Mouse (Mus musculus): Measurements from ENCODE around the gene Pebp1. TPM values are rescaled to one million over a fixed set of nuclear protein-coding genes. Genes with fewer than 3 reads are reported as not detected.
"Not testable (repeated sequence)": the region's sequence is repeated elsewhere in the genome, so short reads cannot be mapped to it uniquely, and the experiment has no call there.

Gene Pebp1
- polyA plus RNA-seq, 1 experiment from 2014 or later: 644 TPM

GRCm38 (mm10) chr5:117304947-117305346 lies 17.5 kb upstream of the Pebp1 start:
- H3K4me2 ChIP-seq: no peak overlapping the region
- H3K36me3 ChIP-seq: no peaks in the 10 kb centered on the region
- H3K4me1 ChIP-seq: no peaks in the 10 kb centered on the region
- WGBS: 53% methylated on average over 7 of the region's 7 CpGs
- no peak overlapping the region for H3K4me3 ChIP-seq (replicated peaks)
- H3K9me3 ChIP-seq: no peaks in the 10 kb centered on the region
- no peaks in the 10 kb centered on the region for H3K27me3 ChIP-seq (replicated peaks)
- no peak overlapping the region for H3K9ac ChIP-seq
- no peak overlapping the region for H3K27ac ChIP-seq
- no peak for ATAC-seq (ENCODE audit: insufficient read depth, low FRiP score, low read depth)

DNA sequence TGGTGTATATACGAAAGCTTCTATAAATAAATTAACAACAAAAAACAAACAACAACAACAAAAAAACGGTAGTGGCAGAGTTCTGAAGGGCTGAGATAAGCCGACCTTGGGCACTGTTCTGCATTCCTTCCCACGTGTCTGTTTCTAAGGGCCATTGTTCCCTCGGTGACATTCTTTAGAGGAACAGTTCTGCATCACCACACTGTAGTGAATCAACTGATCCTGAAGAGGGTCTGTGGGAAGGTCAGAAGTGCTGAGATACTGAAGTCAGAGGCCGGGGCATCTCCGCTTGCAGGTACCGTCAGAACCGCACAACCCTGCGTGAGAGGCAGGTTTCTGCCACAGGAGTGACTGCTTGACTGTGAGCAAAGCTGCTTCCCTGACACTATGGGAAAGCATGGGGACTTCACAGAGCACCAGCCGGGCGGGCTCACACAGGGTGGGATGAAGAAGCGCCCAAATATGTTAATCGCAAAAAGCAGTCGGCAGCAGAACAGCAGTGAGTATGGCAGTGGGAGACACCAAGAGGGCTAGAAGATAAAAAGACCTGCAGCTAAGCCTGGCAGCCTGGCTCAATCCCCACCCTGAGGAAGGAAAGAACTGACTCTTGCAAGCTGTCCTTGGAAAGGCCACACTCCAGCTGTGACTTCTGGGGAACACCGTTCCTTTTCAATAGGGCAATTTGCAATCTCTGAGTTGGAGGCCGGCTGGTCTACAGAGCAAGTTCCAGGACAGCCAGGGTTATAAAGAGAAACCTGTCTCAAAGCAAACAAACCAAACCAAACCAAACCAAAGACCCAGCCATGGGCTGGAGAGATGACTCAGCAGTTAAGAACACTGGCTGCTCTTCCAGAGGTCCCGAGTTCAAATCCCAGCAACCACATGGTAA lies 16.5 kb upstream of the Pebp1 start:
- H3K4me3 ChIP-seq (replicated peaks): no peak overlapping the region
- no peak for ATAC-seq (ENCODE audit: insufficient read depth, low FRiP score, low read depth)
- H3K4me2 ChIP-seq: no peak overlapping the region
- no peak overlapping the region for H3K9ac ChIP-seq
- no peaks in the 10 kb centered on the region for H3K27me3 ChIP-seq (replicated peaks)
- WGBS: 56% methylated on average over 18 of the region's 18 CpGs
- no peaks in the 10 kb centered on the region for H3K36me3 ChIP-seq
- H3K27ac ChIP-seq: 0 out of 2 replicates have a peak overlapping the region, but pooled peaks have one; percentile 12
- H3K9me3 ChIP-seq: no peaks in the 10 kb centered on the region
- no peaks in the 10 kb centered on the region for H3K4me1 ChIP-seq

DNA sequence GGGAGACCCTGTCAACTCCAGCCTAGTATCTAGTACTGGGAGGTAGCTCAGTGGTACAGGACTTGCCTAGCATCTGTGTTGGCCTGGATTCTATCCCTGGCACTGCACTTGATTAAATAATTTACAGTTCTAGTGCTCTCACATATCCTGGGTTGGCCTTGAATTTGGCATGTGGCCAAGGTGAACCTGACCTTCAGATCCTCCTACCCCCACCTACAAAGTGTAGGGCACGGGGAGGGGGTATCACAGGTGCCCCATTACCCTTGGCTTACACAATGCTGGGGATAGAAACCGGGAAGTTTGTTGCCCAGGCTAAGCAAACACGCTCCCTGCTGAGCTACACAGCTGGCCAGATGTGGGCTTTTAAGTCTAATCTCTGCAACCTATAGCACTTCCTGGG lies 15.5 kb upstream of the Pebp1 start:
- peak; percentile 72 for ATAC-seq (ENCODE audit: insufficient read depth, low FRiP score, low read depth)
- no peaks in the 10 kb centered on the region for H3K4me1 ChIP-seq
- H3K27ac ChIP-seq: no peak overlapping the region
- H3K9me3 ChIP-seq: no peaks in the 10 kb centered on the region
- H3K27me3 ChIP-seq (replicated peaks): no peaks in the 10 kb centered on the region
- 55% methylated on average over 3 of the region's 3 CpGs for WGBS
- H3K4me3 ChIP-seq (replicated peaks): no peak overlapping the region
- no peak overlapping the region for H3K4me2 ChIP-seq
- no peaks in the 10 kb centered on the region for H3K36me3 ChIP-seq
- H3K9ac ChIP-seq: no peak overlapping the region

GRCm38 (mm10) chr5:117295011-117295410 lies 7.6 kb upstream of the Pebp1 start:
- H3K4me2 ChIP-seq: no peak overlapping the region
- no peak overlapping the region for H3K9ac ChIP-seq
- H3K36me3 ChIP-seq: no peaks in the 10 kb centered on the region
- H3K4me1 ChIP-seq: no peaks in the 10 kb centered on the region
- 90% methylated on average over 8 of the region's 8 CpGs for WGBS
- no peak overlapping the region for H3K27ac ChIP-seq
- H3K9me3 ChIP-seq: no peaks in the 10 kb centered on the region
- no peak for ATAC-seq (ENCODE audit: insufficient read depth, low FRiP score, low read depth)
- no peak overlapping the region for H3K4me3 ChIP-seq (replicated peaks)
- no peaks in the 10 kb centered on the region for H3K27me3 ChIP-seq (replicated peaks)

DNA sequence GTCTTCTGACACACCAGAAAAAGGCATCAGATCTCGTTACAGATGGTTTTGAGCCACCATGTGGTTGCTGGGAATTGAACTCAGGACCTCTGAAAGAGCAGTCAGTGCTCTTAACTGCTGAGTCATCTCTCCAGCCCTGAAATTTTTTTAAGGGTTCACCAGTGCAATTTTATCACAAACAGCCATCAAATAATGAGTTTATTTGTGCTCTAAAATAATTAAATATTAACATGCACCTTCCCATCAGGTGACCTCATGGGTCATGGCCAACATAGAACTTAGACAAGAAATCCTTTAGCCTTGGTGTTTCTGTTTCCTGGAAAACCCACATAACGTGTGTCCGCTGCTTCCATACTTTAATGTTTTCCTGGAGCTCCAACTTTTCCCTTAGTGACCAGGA lies 6.4 kb upstream of the Pebp1 start:
- not testable (repeated sequence) for ATAC-seq (ENCODE audit: insufficient read depth, low FRiP score, low read depth); H3K9me3 ChIP-seq; H3K36me3 ChIP-seq; H3K4me2 ChIP-seq; H3K4me3 ChIP-seq (replicated peaks); H3K4me1 ChIP-seq; H3K27me3 ChIP-seq (replicated peaks); H3K9ac ChIP-seq; H3K27ac ChIP-seq
- WGBS: 83% methylated on average over 3 of the region's 3 CpGs

- Histone ChIP-seq H3K4me3 (replicated peaks) (no peak overlapping the region), H3K27ac (no peak overlapping the region), H3K4me1 (peaks cover 4% of the 10 kb centered on the region; the same call in 1 of the 2 replicates), H3K9ac (no peak overlapping the region), H3K36me3 (no peaks in the 10 kb centered on the region), H3K27me3 (replicated peaks) (no peaks in the 10 kb centered on the region), H3K4me2 (no peak overlapping the region), H3K9me3 (no peaks in the 10 kb centered on the region)
- 66% methylated on average over 6 of the region's 6 CpGs for WGBS
- ATAC-seq (ENCODE audit: insufficient read depth, low FRiP score, low read depth): no peak
Measured at GRCm38 (mm10) chr5:117292547-117292946, 5.1 kb upstream of the Pebp1 start.

GRCm38 (mm10) chr5:117291312-117291711 lies 3.9 kb upstream of the Pebp1 start:
- no peak overlapping the region for H3K9ac ChIP-seq
- 75% methylated on average over 3 of the region's 3 CpGs for WGBS
- no peak overlapping the region for H3K27ac ChIP-seq
- H3K9me3 ChIP-seq: no peaks in the 10 kb centered on the region
- H3K4me2 ChIP-seq: no peak overlapping the region
- no peak overlapping the region for H3K4me3 ChIP-seq (replicated peaks)
- ATAC-seq (ENCODE audit: insufficient read depth, low FRiP score, low read depth): no peak
- no peaks in the 10 kb centered on the region for H3K27me3 ChIP-seq (replicated peaks)
- H3K4me1 ChIP-seq: peaks cover 4% of the 10 kb centered on the region; the same call in 1 of the 2 replicates
- H3K36me3 ChIP-seq: no peaks in the 10 kb centered on the region

- no peak overlapping the region for H3K27ac ChIP-seq
- H3K4me2 ChIP-seq: no peak overlapping the region
- H3K36me3 ChIP-seq: no peaks in the 10 kb centered on the region
- H3K27me3 ChIP-seq (replicated peaks): no peaks in the 10 kb centered on the region
- ATAC-seq (ENCODE audit: insufficient read depth, low FRiP score, low read depth): no peak
- H3K4me3 ChIP-seq (replicated peaks): no peak overlapping the region
- H3K9ac ChIP-seq: no peak overlapping the region
- 83% methylated on average over 2 of the region's 2 CpGs for WGBS
- H3K9me3 ChIP-seq: no peaks in the 10 kb centered on the region
- H3K4me1 ChIP-seq: peaks cover 9% of the 10 kb centered on the region
Measured at GRCm38 (mm10) chr5:117290081-117290480, 2.7 kb upstream of the Pebp1 start.

GRCm38 (mm10) chr5:117289646-117290045 lies 2.2 kb upstream of the Pebp1 start:
- Histone ChIP-seq H3K9me3 (no peaks in the 10 kb centered on the region), H3K27me3 (replicated peaks) (no peaks in the 10 kb centered on the region)

GRCm38 (mm10) chr5:117286286-117286685 lies 1.1 kb downstream of the Pebp1 start:
- H3K4me2 ChIP-seq: peak overlapping the region; percentile 69
- peak overlapping the region; percentile 65 for H3K4me3 ChIP-seq (replicated peaks)
- H3K9ac ChIP-seq: no peak overlapping the region
- H3K9me3 ChIP-seq: no peaks in the 10 kb centered on the region
- H3K27me3 ChIP-seq (replicated peaks): no peaks in the 10 kb centered on the region
- no peak overlapping the region for H3K27ac ChIP-seq
- peaks cover 9% of the 10 kb centered on the region for H3K4me1 ChIP-seq
- H3K36me3 ChIP-seq: peaks cover 14% of the 10 kb centered on the region; the same call in 1 of the 2 replicates
- whole genome bisulfite sequencing: 35% methylated on average over 3 of the region's 3 CpGs
- no peak for ATAC-seq (ENCODE audit: insufficient read depth, low FRiP score, low read depth)

More at GRCm38 (mm10) chr5:117289646-117290045, 2.2 kb upstream of the Pebp1 start:
- Histone ChIP-seq H3K9ac (no peak overlapping the region), H3K4me2 (no peak overlapping the region), H3K36me3 (0 out of 2 replicates have a peak, but pooled peaks cover 1% of the 10 kb centered on the region), H3K4me1 (peaks cover 9% of the 10 kb centered on the region), H3K27ac (no peak overlapping the region), H3K4me3 (replicated peaks) (no peak overlapping the region)
- no peak for ATAC-seq (ENCODE audit: insufficient read depth, low FRiP score, low read depth)

DNA sequence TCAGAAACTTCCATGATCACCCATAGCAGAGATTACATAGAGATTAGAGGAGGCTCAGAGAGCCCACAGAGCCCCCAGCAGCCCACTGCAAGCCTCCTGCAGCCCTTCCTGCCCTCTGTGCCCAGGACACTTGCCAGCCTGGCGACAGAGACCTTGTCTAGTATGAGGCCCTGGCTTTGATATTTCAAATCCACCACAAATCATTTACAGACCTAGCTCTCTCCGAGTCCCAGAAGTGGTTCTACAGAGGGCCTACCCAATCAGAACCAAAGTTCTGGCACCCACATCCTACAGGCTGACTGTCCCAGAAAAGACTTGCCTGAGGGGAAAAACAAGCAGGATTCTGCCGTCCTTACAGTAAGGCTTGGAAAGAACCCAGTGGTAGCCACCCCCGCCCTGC lies 2.2 kb downstream of the Pebp1 start:
- 74% methylated on average over 4 of the region's 4 CpGs for WGBS
- Histone ChIP-seq H3K27me3 (replicated peaks) (no peaks in the 10 kb centered on the region), H3K9me3 (no peaks in the 10 kb centered on the region), H3K4me2 (no peak overlapping the region), H3K4me3 (replicated peaks) (no peak overlapping the region), H3K9ac (no peak overlapping the region), H3K27ac (no peak overlapping the region), H3K36me3 (peaks cover 20% of the 10 kb centered on the region; the same call in 1 of the 2 replicates), H3K4me1 (peaks cover 9% of the 10 kb centered on the region)
- no peak for ATAC-seq (ENCODE audit: insufficient read depth, low FRiP score, low read depth)

GRCm38 (mm10) chr5:117284682-117285081 lies 2.7 kb downstream of the Pebp1 start:
- Histone ChIP-seq H3K36me3 (peaks cover 20% of the 10 kb centered on the region; the same call in 1 of the 2 replicates), H3K27me3 (replicated peaks) (no peaks in the 10 kb centered on the region), H3K4me2 (no peak overlapping the region), H3K4me1 (peaks cover 13% of the 10 kb centered on the region), H3K9me3 (no peaks in the 10 kb centered on the region), H3K4me3 (replicated peaks) (no peak overlapping the region), H3K9ac (no peak overlapping the region), H3K27ac (no peak overlapping the region)
- WGBS: 61% methylated on average over 7 of the region's 7 CpGs
- ATAC-seq (ENCODE audit: insufficient read depth, low FRiP score, low read depth): no peak

All from stomach, embryonic 15.5 days (tissue).